18 mouse cellular contexts compared by ENCODE assay signal in genomic region chr10:93253156-93253555, GRCm38 (mm10). TPM values are rescaled to one million over a fixed set of nuclear protein-coding genes. Genes with fewer than 3 reads are reported as not detected.
DNase-seq lines count a peak whose midpoint lies in the region; TF ChIP-seq lines count a peak whose summit lies in the region.
"Had no signal": no experiment of that assay in that cellular context is flagged by ENCODE, and none has a peak within 500 bp of the region (broad histone marks: within the 10 kb centered on the region; RNA-seq: fewer than 3 reads in every experiment).

No protein-coding gene starts in this region.

- peak; percentile 74 for DNase-seq in heart, adult 11 months
- no peak for DNase-seq in heart, adult 2 months
- no peak for DNase-seq in layer of hippocampus, adult 2 months (ENCODE audit: low spot score in 2 of 2)
- DNase-seq in layer of hippocampus, postnatal 10 days (ENCODE audit: low spot score in 2 of 2) = no peak
- peak; percentile 41 for DNase-seq in MN1 (ENCODE audit: low spot score)
- DNase-seq in spleen, adult 18-20 months = no peak
- DNase-seq: adrenal gland, adult 8-10 months; adrenal gland, postnatal 14 days; adrenal gland, postnatal 36 days; cerebellum, adult 11-12 months; cerebellum, adult 9-10 months; cerebellum, postnatal 10 days; cerebellum, postnatal 25 days had no signal

- intact Hi-C loops in heart, adult 2 months (cut with DNase I) = no loop called here

- H3K27ac ChIP-seq in heart, adult 2 months = no peak overlapping the region
- 0 out of 2 replicates have a peak overlapping the region, but pooled peaks have one; percentile 23 for H3K27ac ChIP-seq in layer of hippocampus, adult 2 months
- H3K27ac ChIP-seq: embryonic facial prominence, embryonic 10.5 days; embryonic facial prominence, embryonic 12.5 days; forebrain, embryonic 13.5 days; forebrain, embryonic 15.5 days had no signal

- no peak for TF ChIP-seq EP300 in heart, adult 2 months (IDR thresholded peaks at IDR 0.05; ENCODE audit: insufficient read depth, low read depth, low read length)

- H3K4me1 ChIP-seq in heart, adult 2 months (ENCODE audit: control insufficient read depth, insufficient read depth, low read length) = peaks cover 3% of the 10 kb centered on the region; the same call in 1 of the 2 replicates

- no peak for TF ChIP-seq CTCF in heart, adult 2 months (IDR thresholded peaks at IDR 0.05)
- TF ChIP-seq CTCF in layer of hippocampus, adult 2 months (conservative IDR thresholded peaks at IDR 0.05) = no peak

- no peak overlapping the region for H3K9ac ChIP-seq in heart, adult 2 months (ENCODE audit: low read depth, low read length)
- H3K9ac ChIP-seq: embryonic facial prominence, embryonic 12.5 days; forebrain, embryonic 13.5 days; forebrain, embryonic 15.5 days had no signal

- no peaks in the 10 kb centered on the region for H3K27me3 ChIP-seq in heart, adult 2 months (ENCODE audit: control insufficient read depth, insufficient read depth, low read length)
- H3K27me3 ChIP-seq: embryonic facial prominence, embryonic 12.5 days; forebrain, embryonic 13.5 days; forebrain, embryonic 15.5 days; Patski had no signal

- WGBS in heart, adult 2 months = 77% methylated on average over 6 of the region's 6 CpGs

- no peak for TF ChIP-seq POLR2A in heart, adult 2 months (IDR thresholded peaks at IDR 0.05; ENCODE audit: insufficient read depth, low read depth, low read length)

- peaks cover 23% of the 10 kb centered on the region for H3K36me3 ChIP-seq in heart, adult 2 months (ENCODE audit: control insufficient read depth, insufficient read depth, low read length)

- H3K4me3 ChIP-seq in heart, adult 2 months = no peak overlapping the region
- no peak overlapping the region for H3K4me3 ChIP-seq in layer of hippocampus, adult 2 months
- H3K4me3 ChIP-seq: embryonic facial prominence, embryonic 10.5 days; embryonic facial prominence, embryonic 12.5 days; forebrain, embryonic 13.5 days; forebrain, embryonic 15.5 days had no signal

- H3K79me2 ChIP-seq in heart, adult 2 months (replicated peaks; ENCODE audit: control insufficient read depth, insufficient read depth, low read length) = no peaks in the 10 kb centered on the region

RNA-seq across cellular contexts. Expression of gene Elk3, which starts 57.8 kb away (rescaled TPM):
- 10 to 100 TPM; 33.8 to 39.4 TPM for total RNA-seq in heart, adult 2 months (2021)
- polyA plus RNA-seq in heart, adult 2 months (2012; rRNA removed) = 31.9 and 32.1 TPM in 2 replicates
- 1 to 10 TPM; 8.9 to 9.7 TPM for total RNA-seq in layer of hippocampus, adult 2 months (2021)
- total RNA-seq in layer of hippocampus, postnatal 10 days (2021) = 10 to 100 TPM; 12.3 to 12.8 TPM

Comparison
In these comparisons a context has a peak if more than half of its experiments do, and no peak if none do; other contexts are left out.
1. DNase-seq: peak in heart, adult 11 months (single experiment) and MN1 (single experiment); none in heart, adult 2 months (0 of 2), layer of hippocampus, adult 2 months (0 of 2), layer of hippocampus, postnatal 10 days (0 of 2) and spleen, adult 18-20 months (0 of 2).